Comparison of ENCODE assay signal across 8 mouse cellular contexts in genomic region chr5:71976571-71977061, GRCm38 (mm10).
DNase-seq lines count a peak whose midpoint lies in the region.

No protein-coding gene starts in this region.

- peak; percentile 2 for DNase-seq in kidney, adult 9 months
- no peak for DNase-seq in kidney, adult 11 months
- peak; percentile 60 to 84 for DNase-seq in frontal cortex, postnatal 36 days (ENCODE audit: low spot score in 2 of 2)
- DNase-seq in left cerebral cortex, postnatal 10 days (ENCODE audit: extremely low spot score in 1 of 2, low spot score in 2 of 2) = peak; percentile 56 to 81
- peak; percentile 62 for DNase-seq in right cerebral cortex, postnatal 25 days
- no peak for DNase-seq in urinary bladder, adult 18-20 months (ENCODE audit: low spot score in 2 of 2)
- DNase-seq in heart, postnatal 10 days = no peak
- DNase-seq in lung, postnatal 4 days = no peak

- intact Hi-C loops in left cerebral cortex, postnatal 10 days (cut with DNase I) = loop anchor here (10.0 kb wide), 1 partner anchor 272 kb away; no protein-coding TSS in a partner anchor
- intact Hi-C loops in heart, postnatal 10 days (cut with DNase I) = no loop called here

Comparison
In these comparisons a context has a peak if more than half of its experiments do, and no peak if none do; other contexts are left out.
1. DNase-seq: peak in kidney, adult 9 months (single experiment), frontal cortex, postnatal 36 days (2 of 2), left cerebral cortex, postnatal 10 days (2 of 2) and right cerebral cortex, postnatal 25 days (single experiment); none in kidney, adult 11 months (single experiment), urinary bladder, adult 18-20 months (0 of 2), heart, postnatal 10 days (0 of 2) and lung, postnatal 4 days (0 of 2).